Mouse (Mus musculus): ENCODE results near the gene Mbnl2. TPM values are rescaled to one million over a fixed set of nuclear protein-coding genes. Genes with fewer than 3 reads are reported as not detected.

Gene Mbnl2
- total RNA-seq, 2 experiments from 2014 or later: 237 to 252 TPM

DNA sequence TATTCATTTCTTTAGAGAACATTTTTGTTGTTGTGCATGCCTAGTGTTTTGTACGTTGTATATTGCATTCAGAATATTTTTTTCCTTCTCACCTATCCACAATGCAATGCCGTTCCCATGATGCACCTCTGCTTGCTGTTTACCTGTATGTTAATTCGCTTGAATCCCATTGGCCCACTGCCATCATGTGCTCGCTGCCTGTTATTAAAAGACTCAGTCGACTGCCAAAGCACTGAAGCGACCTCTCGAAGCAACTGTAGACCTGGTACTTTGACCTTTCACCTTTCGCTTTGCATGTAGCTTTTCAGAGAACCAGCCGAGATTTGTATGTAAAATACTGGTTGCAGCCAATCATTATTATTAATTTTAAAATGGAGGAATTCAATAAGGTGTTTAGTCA is 120.0 kb downstream of the Mbnl2 start:
- intact Hi-C loops (cut with DNase I): no loop called here
- no peak for DNase-seq

DNA sequence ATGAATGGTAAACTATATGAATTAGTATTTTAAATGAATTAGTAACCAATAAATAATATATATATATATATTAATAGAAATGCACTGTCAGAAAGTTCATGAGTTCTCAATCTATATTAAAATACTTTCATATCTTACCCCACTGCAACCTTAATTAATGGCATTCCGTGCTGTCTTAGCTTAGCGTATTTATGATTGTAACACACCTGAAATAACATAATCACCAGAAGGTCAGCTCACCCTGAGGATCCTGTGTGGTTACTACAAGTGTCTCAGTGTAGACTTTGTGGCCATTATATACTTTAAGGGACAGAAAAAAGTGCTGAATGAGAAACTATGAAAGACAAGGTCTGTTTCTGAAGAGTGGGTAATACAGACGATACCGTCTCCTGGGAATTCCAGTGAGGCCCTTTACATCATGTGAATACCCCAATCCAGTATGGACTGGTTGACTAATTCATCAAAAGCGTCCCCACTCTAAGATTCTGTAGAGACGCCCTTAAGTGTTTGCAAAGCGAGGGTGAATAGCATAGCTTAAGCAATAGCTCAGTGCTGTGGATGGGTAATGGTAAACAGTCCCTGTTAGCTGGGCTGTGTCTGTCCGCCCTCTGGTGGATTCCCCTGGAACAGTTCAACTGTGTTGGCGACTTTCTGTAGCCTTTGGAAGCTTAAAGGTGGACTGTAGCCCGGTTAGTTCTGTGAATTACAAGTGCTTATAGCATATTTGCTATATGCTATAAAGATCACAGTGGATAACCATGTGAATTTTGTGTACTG is 122.6 kb downstream of the Mbnl2 start:
- intact Hi-C loops (cut with DNase I): loop anchor here (1.0 to 2.0 kb wide), 3 partner anchors 134 to 319 kb away; no protein-coding TSS in a partner anchor
- DNase-seq: peak; percentile 74 to 84

DNA sequence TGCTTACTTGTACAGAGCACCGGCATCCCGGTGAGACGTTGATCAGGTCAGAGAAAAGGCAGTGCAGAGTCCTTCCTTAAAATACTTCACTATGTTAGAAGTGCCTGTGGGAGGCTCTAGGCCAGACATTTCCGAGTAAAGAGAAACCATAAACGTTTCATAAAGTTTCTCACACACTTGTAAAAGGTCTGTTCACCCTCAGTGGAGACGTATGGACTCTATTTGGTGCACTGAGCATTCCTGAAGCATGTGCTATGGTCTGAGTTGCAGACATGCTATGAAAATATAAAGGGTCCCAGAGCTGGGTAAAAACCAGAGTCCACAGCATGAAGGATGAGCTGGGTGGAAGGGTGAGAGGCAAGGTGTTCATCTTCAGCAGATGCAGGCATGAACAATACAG is 124.1 kb downstream of the Mbnl2 start:
- intact Hi-C loops (cut with DNase I): loop anchor here (2.0 to 5.0 kb wide), 4 partner anchors 78 to 321 kb away; partner anchors contain the start of gene Rap2a
- DNase-seq: no peak

DNA sequence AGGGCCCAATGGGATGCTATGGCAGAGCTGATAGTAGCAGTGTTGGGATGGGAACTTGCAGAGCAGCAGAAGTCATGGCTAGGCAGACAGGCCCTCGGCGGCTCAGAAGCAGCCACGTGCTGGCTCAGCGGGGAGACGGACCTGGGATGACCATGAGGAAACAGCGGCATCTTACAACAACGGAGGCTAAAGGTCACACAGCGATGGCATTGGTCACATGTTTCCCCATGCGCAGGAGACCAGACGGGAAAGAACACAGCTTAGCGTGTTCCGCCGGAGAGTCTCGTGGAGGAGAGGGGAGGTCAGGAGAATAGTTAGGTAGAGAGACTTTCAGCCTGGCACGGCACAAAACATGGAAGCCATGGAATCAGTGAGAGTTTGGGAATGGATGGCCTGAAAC is 125.7 kb downstream of the Mbnl2 start:
- DNase-seq: no peak
- intact Hi-C loops (cut with DNase I): loop anchor here (2.0 to 5.0 kb wide), 2 partner anchors 76 to 260 kb away; partner anchors contain the start of gene Rap2a

DNA sequence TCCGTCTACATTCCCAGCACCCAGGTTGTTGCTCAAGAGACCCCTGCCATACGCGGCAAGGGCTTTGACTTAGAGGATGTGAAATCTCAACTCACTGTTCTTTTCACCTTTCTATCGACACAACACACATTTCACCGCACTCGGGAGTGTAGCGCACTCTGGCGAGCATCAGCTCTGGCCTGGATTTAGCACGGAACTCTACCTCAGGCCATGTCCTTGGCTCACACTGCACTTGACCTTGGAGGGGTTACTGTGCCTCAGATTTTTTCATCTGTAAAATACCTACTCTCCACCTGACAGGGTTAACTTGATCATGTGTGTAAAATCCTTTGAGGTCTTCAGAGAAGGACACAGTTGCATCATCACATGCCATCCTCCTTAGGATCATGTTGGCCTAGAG is 127.2 kb downstream of the Mbnl2 start:
- DNase-seq: no peak
- intact Hi-C loops (cut with DNase I): loop anchor here (5.0 kb wide), 1 partner anchor 75 kb away; the partner anchor contains the start of gene Rap2a

DNA sequence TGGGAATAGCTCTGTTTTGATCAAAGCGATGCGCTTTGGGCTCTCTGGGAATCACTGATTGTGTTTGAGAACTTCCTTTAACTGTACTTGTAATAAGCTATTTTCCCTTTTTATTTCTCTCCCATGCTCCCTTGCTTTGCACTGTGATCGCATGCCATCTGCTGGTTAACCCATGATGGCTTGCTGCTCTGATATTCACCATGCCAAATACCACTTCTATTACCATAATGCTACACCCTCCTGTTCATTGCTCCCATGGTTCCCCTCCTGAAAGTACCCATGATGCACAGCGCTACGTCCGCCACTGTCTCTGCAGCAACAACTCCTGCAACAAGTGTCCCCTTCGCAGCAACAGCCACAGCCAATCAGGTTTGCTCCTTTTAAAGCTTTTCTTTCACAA is 128.9 kb downstream of the Mbnl2 start:
- intact Hi-C loops (cut with DNase I): loop anchor here (5.0 kb wide), 1 partner anchor 73 kb away; the partner anchor contains the start of gene Rap2a
- no peak for DNase-seq

DNA sequence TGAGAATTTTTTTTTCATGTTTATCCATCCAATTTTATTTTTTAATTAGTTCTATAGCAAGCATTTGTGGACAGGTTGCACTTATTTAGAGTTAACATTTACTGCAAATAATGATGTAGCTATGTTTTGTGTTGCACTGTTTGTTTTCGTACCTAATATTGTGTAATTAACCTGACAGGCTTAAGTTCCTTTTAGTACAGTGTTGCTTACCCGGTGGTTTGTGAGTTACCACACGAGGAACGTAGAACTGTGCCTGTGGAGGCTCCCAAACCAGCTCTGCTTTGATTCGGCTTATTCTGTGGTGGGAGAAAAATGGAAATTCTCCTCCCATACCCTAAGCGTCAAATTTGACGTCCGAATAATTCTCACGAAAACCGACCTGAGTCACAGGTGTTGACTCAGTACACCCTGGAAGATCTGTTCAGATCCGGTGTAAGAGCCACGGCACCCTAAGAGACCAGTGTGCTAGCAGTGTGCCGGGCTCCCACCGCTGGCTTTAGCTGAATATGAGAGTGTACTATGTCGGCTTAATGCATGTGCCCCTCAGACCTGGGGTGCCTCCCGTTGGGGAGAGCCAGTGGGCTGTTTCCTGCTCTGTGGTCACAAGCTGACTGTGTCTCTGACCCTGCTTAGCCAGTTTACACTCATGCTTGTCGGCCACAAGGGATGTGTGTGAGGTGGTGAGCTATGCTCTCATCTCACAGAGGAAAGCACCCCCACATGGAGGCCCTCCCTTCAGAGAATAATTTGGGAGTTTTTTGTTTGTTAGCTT is 129.5 kb downstream of the Mbnl2 start:
- no peak for DNase-seq
- intact Hi-C loops (cut with DNase I): loop anchor here (5.0 kb wide), 1 partner anchor 72 kb away; the partner anchor contains the start of gene Rap2a

DNA sequence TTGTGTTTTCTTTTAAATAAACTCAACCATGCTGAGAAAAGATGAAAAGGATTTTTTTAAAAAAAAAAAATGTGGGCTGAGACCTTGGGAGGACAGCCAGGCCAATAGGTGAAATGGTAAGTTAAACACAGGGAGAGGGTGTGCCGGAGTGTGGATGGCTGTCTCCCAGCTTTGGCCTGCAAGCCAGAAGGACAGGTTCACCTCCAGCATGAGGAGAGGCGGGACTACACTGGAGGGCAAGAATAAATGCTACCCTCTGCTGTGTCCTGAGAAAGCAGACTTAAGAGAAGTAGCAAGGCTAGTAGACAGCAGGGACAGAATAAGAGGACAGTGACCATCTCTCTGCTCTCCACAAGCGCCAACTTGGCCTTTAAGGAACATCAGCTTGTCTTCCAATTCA is 130.1 kb downstream of the Mbnl2 start:
- intact Hi-C loops (cut with DNase I): no loop called here
- peak in 1 of 2 experiments; percentile 25 for DNase-seq

DNA sequence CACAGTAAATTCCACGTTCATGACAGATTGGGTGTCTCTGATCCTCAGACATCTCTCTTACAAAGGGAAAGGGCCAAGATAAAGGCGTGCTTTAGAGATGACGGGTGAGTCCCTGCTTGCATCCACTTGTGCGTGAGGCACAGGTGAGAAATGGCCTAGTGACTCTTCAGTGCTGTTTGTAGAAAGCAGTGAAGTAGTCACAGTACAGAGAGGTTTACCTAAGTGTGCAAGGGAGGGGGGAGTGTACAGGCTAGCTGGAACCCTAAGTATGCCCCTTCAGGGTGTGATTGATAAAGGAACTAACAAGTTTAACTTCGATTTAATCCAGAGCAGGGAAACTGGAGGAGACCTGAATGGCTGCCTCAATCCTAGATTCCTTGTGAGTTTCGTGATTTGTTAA is 130.8 kb downstream of the Mbnl2 start:
- intact Hi-C loops (cut with DNase I): no loop called here

DNA sequence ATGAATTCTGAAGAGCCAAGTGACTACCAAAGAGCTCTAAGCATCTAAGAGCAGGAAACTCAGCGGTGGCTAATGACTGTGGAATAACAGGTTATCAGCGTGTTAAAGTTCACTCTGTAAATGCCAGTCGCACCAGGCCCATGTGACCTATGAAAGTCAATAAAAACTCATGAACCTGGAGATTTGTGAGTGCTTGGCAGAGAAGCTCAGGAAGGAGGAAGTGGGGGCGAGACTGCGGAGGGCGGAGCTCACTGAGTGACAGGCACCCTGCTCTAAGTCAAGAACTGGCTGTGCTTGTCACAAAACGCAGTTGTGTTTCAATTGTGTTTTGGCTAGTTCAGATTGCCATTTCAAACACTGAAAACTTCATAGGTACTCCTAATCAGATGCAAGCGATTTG is 131.4 kb downstream of the Mbnl2 start:
- intact Hi-C loops (cut with DNase I): no loop called here
- peak in 1 of 2 experiments; percentile 55 for DNase-seq

More for the DNA sequence above, 130.8 kb downstream of the Mbnl2 start:
- no peak for DNase-seq

DNA sequence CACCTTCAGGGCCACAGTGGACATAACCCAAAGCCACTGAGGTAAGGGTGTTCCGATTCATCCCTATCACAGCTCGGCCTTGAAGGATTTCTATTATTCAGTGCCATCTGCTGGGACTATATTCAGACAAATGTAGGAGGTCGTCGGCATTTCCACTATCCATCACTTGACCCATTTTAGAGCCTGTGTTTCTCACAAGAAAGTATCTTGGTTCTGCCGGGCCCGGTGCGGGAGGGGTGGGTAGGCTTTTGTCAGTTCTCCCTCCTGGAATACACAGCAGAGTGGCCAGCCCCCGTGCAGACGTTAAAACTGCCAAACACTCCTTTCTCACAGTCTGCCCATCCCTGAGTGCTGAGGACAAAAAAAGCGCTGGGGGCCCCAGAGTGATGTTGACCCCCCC is 134.4 kb downstream of the Mbnl2 start:
- intact Hi-C loops (cut with DNase I): no loop called here
- no peak for DNase-seq

DNA sequence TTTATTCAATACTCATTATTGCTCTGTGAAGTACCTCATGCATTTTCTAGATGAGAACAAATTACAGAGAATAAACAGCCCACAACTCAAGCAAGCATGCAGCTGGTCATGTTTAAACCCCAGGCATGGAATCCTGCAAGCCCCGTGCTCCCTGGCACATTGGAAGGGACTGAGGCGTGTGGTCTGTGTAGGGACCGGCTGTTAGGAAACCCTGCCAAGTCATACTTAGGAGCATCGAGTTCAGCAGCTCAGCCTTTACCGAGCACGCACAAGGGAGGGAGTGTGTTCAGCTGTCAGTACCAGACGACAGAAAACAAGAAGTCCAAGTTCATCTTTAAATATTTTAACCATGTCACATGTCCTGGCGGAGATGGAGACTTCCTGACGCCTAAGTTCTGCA is 141.4 kb downstream of the Mbnl2 start:
- DNase-seq: peak in 1 of 2 experiments; percentile 18
- intact Hi-C loops (cut with DNase I): no loop called here

DNA sequence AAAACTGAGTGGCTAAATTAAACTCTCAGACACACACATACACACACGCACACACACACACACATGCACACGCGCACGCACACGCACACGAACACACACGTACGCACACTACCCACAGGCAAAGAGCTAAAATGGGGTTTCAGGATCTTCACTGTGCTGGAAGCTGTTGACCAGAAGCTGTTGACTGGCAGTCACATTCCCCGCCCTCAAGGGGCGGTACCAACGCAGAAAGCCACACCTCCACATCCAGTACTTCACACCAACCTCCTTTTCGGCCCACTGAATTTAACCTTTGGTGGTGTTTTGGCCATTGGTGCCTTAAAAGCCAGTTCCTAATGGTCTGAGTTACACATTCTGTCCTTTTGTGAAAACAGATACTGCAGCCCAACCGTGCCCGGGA is 143.5 kb downstream of the Mbnl2 start:
- intact Hi-C loops (cut with DNase I): no loop called here
- no peak for DNase-seq

DNA sequence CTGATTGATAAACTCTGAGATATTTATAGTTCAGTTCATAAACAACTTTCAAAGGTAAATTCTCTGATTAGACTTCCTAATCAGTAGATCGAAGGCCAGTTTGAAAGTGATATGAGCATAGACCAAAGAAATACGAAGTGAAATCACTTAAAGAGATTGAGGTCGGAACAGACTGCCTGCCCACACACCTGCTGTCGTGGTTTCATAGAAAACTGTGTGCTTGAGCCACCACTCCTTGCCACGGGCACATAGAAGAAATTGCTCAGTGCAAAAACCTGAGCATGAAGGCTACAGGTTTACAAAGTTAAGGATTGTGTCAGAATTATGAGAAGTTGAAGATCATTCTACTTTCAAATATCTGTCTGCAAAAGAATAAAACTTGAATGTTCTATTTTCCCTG is 153.0 kb downstream of the Mbnl2 start:
- intact Hi-C loops (cut with DNase I): no loop called here
- DNase-seq: no peak

DNA sequence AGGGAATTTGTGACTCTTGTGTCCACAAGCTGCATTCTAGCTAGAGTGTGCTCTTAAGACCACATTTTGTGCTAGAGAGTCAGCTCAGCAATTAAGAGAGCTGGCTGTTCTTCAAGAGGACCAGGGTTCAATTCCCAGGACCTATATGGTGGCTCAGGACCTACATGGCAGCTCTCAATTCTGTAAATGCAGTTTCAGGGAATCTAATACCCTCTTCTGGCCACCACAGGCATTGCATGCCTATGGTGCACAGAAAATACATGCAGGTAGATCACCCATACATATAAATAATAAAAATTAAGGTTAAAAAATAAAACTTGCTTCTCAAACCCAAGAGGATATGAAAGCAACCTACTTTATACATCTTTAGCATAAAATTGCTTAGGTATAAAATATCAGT is 157.3 kb downstream of the Mbnl2 start:
- intact Hi-C loops (cut with DNase I): no loop called here

DNA sequence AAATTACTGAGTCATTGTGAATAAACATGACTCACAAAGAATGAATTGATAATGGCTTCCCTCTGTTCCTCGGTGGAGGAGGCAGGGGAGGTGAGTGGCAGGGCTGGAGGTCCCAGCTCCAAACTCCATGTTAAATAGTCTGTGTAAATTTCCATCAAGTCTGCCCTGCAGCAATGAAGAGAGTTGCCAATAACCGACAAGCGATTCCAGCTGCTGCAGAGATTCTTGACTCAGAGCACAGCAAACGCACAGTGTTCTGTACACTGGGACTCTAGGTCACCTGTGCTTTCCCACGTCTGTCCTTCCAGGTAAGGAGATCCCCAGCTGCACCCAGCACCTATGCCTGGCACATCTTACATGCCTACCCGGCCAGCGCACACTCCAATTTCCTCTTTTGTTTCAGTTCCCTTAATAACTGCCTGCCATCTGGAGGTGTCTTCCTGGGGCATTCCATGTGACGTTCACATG is 158.5 kb downstream of the Mbnl2 start:
- DNase-seq: no peak
- intact Hi-C loops (cut with DNase I): no loop called here

More for the DNA sequence above, 157.3 kb downstream of the Mbnl2 start:
- peak in 1 of 2 experiments; percentile 21 for DNase-seq

DNA sequence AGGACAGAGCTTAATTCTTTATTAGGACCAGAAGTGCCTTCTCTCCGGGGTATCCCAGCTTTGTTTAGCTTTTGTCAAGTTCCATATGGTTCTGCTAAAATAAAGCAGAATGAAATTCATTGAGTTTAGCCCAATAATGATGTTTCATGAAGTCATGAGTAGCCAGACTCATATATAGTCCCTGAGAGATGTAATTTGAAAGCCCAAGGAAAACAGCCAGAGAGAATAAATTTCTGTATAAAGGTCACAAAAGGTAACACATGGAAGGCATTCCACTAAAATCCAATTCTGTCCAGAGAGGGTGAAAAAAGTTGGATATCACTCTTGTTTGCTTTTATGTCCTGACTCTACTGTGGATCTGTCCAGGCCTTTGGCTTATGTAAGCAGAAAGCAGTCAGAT is 159.4 kb downstream of the Mbnl2 start:
- intact Hi-C loops (cut with DNase I): no loop called here
- DNase-seq: no peak

DNA sequence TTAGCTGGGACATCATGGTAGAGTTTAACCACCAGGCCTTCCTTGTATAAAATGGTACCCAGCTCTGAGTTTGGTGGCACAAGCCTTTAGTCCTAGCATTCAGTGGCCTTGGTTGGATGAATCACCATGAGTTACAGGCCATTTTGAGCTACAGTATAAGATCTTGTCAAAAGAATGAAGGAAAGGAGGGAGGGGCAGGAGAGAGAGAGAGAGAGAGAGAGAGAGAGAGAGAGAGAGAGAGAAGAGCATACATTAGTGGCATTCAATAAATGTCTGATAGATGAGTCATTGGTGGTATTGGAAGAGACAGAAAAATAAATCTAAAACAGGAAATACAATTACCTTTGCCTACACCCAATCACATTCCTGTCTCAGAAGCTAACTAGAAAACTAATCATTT is 165.2 kb downstream of the Mbnl2 start:
- intact Hi-C loops (cut with DNase I): no loop called here

DNA sequence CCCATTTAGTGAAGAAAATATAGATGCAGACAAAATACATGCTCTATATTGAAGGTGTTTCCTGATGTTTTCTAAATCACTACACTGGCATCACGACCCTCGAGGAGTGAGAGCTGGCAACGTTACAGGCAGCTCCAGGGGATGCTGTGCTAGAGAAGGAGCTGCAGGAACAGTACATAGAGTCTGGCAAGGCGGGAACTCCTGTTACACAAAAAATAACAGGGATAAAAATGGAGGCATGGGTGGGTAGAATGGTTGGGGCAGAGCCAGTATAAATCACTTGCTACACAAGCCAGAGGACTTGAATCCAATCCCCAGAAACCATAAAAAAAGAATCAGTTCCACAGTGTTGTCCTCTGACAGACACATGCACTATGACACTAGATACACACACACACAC is 165.8 kb downstream of the Mbnl2 start:
- DNase-seq: no peak
- intact Hi-C loops (cut with DNase I): no loop called here

More for the DNA sequence above, 165.2 kb downstream of the Mbnl2 start:
- no peak for DNase-seq

DNA sequence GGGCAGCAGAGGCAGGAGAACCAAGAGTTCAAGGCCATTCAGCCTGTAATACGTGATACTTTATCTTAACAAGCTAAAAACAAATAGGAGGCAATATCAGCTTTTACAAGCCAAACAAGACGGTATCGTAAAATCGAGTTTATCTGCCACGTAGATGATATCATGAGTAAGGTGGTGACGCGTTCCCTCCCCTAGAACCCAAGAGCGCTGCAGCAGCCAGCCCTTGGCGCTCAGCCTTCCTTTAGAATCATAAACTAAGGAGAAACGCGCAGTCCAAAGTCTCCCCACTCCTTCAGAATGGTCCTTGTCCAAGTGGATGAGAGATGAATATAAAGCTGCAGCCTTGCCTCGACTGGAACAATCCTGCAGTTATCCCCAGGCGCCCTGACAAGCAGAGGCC is 166.4 kb downstream of the Mbnl2 start:
- no peak for DNase-seq
- intact Hi-C loops (cut with DNase I): no loop called here

DNA sequence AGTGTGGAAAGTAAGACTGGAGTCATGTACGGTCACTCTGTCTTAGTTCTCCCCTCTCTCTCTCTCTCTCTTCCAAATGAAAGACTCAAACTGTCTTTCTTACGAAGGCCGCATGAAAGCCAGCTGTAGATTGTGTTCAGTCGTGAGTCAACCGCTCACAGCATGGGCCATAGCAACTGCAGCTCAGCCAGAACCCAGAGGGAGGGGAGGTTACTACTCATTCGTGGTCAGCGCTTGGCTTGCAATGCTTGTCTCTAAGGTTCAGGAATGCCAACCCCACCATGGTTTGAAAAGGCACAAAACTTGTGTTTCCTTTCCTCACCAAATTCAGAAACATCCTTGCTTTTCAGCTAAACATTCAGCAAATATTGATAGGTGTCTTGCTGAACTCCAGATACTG is 178.8 kb downstream of the Mbnl2 start:
- intact Hi-C loops (cut with DNase I): no loop called here

More for the DNA sequence above, 178.8 kb downstream of the Mbnl2 start:
- DNase-seq: no peak

Measured in heart, postnatal 14 days (tissue).